Mouse (Mus musculus): ENCODE measurements around the gene Sorcs1. TPM values are rescaled to one million over a fixed set of nuclear protein-coding genes. Genes with fewer than 3 reads are reported as not detected.

The Sorcs1 gene
- polyA plus RNA-seq, 1 experiment, result 19.7 TPM

DNA sequence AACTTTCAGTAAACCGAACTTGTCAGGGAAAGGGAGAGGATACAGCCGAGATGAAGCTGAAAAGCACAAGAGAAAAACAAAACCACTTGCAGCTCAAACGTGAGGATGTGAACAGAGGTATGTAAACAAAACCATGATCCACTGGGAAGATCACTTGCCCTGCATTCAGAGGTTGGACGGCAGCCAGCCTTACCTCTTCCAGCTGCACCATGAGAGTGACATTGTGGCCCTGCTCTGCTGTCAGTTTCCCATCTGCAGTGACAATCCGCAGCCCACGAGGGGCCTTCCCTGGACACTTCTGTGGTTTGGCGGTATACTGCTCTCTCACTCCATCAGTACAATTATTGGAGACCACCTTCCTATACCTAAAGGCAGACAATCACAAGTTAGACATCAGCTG, 468.0 kb downstream of the Sorcs1 start:
- H3K4me3 ChIP-seq (ENCODE audit: insufficient read depth, low read length), result no peak overlapping the region
- no peaks in the 10 kb centered on the region for H3K4me1 ChIP-seq (ENCODE audit: control insufficient read depth, insufficient read depth, low read length)
- no peak for TF ChIP-seq CTCF (IDR thresholded peaks at IDR 0.05; ENCODE audit: extremely low read depth, insufficient read depth, low read length)
- TF ChIP-seq POLR2A (IDR thresholded peaks at IDR 0.05; ENCODE audit: extremely low read depth, insufficient read depth, low read length), result no peak
- no peak overlapping the region for H3K27ac ChIP-seq (ENCODE audit: insufficient read depth, low read length)

DNA sequence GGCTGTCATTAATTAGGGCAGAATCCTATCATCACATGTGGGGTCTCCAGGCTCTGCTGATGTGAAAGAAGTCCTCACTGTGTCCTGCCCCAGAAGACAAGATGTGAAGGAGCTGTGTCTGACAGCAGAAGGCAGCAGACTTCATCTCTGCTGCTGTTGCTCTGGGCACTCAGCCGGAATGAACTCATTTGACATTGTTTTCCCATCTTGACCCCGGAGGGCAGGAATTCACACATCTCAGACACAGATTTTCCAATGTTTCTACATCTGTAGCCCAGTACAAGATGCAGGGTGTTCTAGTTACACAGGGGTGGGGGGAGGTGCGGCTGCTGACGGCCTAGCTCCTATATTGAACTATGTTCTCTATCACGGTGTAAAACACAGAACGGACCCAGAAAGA, 474.1 kb downstream of the Sorcs1 start:
- TF ChIP-seq CTCF (IDR thresholded peaks at IDR 0.05; ENCODE audit: extremely low read depth, insufficient read depth, low read length) (no peak), POLR2A (IDR thresholded peaks at IDR 0.05; ENCODE audit: extremely low read depth, insufficient read depth, low read length) (no peak)

GRCm38 (mm10) chr19:50196592-50196991, 481.9 kb downstream of the Sorcs1 start:
- Histone ChIP-seq H3K4me3 (ENCODE audit: insufficient read depth, low read length) (no peak overlapping the region), H3K4me1 (ENCODE audit: control insufficient read depth, insufficient read depth, low read length) (no peaks in the 10 kb centered on the region), H3K27ac (ENCODE audit: insufficient read depth, low read length) (no peak overlapping the region)
- no peak for TF ChIP-seq CTCF (IDR thresholded peaks at IDR 0.05; ENCODE audit: extremely low read depth, insufficient read depth, low read length)
- TF ChIP-seq POLR2A (IDR thresholded peaks at IDR 0.05; ENCODE audit: extremely low read depth, insufficient read depth, low read length), result no peak

More for the DNA sequence above, 474.1 kb downstream of the Sorcs1 start:
- no peaks in the 10 kb centered on the region for H3K4me1 ChIP-seq (ENCODE audit: control insufficient read depth, insufficient read depth, low read length)
- no peak overlapping the region for H3K4me3 ChIP-seq (ENCODE audit: insufficient read depth, low read length)
- H3K27ac ChIP-seq (ENCODE audit: insufficient read depth, low read length), result no peak overlapping the region

- Histone ChIP-seq H3K27ac (ENCODE audit: insufficient read depth, low read length) (no peak overlapping the region), H3K4me3 (ENCODE audit: insufficient read depth, low read length) (no peak overlapping the region), H3K4me1 (ENCODE audit: control insufficient read depth, insufficient read depth, low read length) (peaks cover 3% of the 10 kb centered on the region; the same call in 1 of the 2 replicates)
- TF ChIP-seq CTCF (IDR thresholded peaks at IDR 0.05; ENCODE audit: extremely low read depth, insufficient read depth, low read length), result no peak
- TF ChIP-seq POLR2A (IDR thresholded peaks at IDR 0.05; ENCODE audit: extremely low read depth, insufficient read depth, low read length), result no peak
Measured at GRCm38 (mm10) chr19:50185769-50186715, 492.4 kb downstream of the Sorcs1 start.

DNA sequence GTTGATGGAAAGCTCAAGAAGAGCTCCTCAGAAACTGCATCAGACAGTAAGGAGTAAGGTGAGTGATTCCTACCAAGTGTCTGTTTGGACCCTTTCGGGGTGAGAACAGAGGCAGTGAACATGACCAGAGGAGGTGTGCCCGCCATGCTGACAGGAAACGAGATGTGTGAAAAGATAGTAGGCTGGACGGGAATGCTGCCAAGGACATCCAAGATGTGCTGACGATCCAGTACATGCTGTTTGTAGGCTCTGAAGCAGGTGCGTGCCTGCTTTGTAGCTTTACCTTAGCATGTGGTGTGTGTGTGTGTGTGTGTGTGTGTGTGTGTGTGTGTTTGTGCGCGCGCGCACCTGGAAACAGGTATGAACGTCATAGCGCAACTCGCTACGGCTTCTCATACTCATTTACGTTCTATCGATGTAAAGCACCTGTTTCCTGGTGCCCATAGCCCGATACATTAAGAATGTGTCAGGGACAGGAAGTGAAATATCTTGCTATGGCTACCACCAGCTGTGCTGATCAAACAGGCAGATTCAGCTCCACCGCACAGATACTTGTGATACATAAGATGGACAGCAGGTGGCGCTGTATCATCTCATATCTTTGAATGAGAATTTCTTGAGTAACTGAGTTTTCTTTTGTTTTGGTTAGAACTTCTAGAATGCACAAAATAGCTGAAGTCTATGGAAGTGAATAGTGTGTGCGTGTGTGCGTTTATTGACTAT, 493.4 kb downstream of the Sorcs1 start:
- H3K4me1 ChIP-seq (ENCODE audit: control insufficient read depth, insufficient read depth, low read length), result peaks cover 3% of the 10 kb centered on the region; the same call in 1 of the 2 replicates
- peak; percentile 64 for TF ChIP-seq CTCF (IDR thresholded peaks at IDR 0.05; ENCODE audit: extremely low read depth, insufficient read depth, low read length)
- no peak for TF ChIP-seq POLR2A (IDR thresholded peaks at IDR 0.05; ENCODE audit: extremely low read depth, insufficient read depth, low read length)
- H3K27ac ChIP-seq (ENCODE audit: insufficient read depth, low read length), result no peak overlapping the region
- no peak overlapping the region for H3K4me3 ChIP-seq (ENCODE audit: insufficient read depth, low read length)

DNA sequence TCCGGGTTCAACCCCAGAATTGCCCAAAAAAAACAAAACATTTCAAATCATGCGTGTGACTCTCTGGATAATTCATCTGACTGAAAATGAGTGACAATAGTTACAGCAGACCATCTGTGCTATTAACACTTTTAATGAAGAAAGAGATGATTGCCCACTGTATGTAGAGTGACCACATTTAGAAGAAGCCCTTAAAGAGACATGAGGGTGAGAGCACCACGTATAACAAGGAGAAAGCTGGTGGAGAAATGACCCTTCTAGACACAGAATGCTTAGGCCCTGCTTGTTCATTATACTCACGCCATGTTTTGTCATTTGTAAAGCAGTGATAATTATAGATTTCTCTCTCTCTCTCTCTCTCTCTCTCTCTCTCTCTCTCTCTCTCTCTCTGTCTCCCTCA, 499.6 kb downstream of the Sorcs1 start:
- Histone ChIP-seq H3K27ac (ENCODE audit: insufficient read depth, low read length) (no peak overlapping the region), H3K4me3 (ENCODE audit: insufficient read depth, low read length) (no peak overlapping the region), H3K4me1 (ENCODE audit: control insufficient read depth, insufficient read depth, low read length) (no peaks in the 10 kb centered on the region)
- TF ChIP-seq CTCF (IDR thresholded peaks at IDR 0.05; ENCODE audit: extremely low read depth, insufficient read depth, low read length) (no peak), POLR2A (IDR thresholded peaks at IDR 0.05; ENCODE audit: extremely low read depth, insufficient read depth, low read length) (no peak)

DNA sequence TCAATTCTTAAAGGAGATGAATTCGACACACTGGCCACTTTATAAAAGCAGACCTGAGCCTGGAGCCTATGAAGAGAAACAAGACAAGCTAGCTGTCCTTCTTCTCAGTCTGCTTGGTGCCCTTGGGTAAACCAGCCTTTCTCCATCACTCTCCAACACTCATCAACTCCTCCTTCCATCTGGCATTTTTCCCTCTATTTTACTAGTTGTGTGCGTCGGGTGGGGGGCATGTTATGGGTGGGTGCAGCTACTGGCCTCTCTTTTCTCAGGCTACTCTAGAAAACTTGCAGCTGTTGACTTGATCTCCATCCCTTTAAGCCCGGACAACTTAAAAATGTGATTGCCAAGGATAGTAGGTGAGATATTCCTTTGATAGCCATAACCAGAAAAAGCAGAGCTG, 500.3 kb downstream of the Sorcs1 start:
- no peak for TF ChIP-seq POLR2A (IDR thresholded peaks at IDR 0.05; ENCODE audit: extremely low read depth, insufficient read depth, low read length)
- TF ChIP-seq CTCF (IDR thresholded peaks at IDR 0.05; ENCODE audit: extremely low read depth, insufficient read depth, low read length), result no peak
- H3K4me3 ChIP-seq (ENCODE audit: insufficient read depth, low read length), result no peak overlapping the region
- no peaks in the 10 kb centered on the region for H3K4me1 ChIP-seq (ENCODE audit: control insufficient read depth, insufficient read depth, low read length)

DNA sequence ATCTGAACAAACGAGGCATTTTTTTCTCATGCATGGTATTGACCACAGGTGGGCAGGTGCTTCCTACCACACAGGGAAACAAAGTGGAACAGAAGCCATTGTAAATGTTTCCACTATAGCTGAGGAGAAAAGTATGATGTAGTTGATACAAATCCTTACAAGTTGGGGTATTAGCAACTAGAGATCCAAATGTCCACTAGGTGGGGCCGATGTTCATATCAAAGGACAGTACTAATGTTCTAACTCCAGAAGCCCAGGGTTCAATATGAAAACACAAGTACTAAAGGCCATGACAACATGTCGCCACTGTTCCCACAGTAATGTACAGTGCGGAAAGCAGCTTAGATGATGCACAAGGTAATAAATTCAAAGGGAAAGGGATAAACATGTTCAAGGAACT, 506.6 kb downstream of the Sorcs1 start:
- Histone ChIP-seq H3K27ac (ENCODE audit: insufficient read depth, low read length) (no peak overlapping the region), H3K4me3 (ENCODE audit: insufficient read depth, low read length) (no peak overlapping the region), H3K4me1 (ENCODE audit: control insufficient read depth, insufficient read depth, low read length) (no peaks in the 10 kb centered on the region)
- TF ChIP-seq POLR2A (IDR thresholded peaks at IDR 0.05; ENCODE audit: extremely low read depth, insufficient read depth, low read length) (no peak), CTCF (IDR thresholded peaks at IDR 0.05; ENCODE audit: extremely low read depth, insufficient read depth, low read length) (no peak)

More for the DNA sequence above, 500.3 kb downstream of the Sorcs1 start:
- no peak overlapping the region for H3K27ac ChIP-seq (ENCODE audit: insufficient read depth, low read length)

DNA sequence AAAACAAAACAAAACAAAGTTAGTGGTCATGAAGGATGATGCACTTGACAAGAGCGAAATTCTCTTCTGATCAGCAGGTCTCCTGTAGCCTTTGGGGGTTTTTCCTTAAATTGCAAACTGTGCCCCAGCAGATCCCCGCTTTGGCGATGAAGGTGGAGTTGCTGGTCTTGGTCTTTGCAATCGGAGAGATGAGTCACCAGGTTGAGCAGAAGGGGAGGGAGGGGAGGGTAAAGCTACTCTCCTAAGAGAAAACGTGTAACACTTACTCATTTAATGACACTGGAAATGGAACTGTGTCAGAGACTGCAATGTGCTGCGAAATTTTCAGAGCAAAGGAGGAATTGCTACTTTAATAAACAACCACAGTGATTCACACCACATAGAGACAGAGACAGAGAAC, 527.3 kb downstream of the Sorcs1 start:
- Histone ChIP-seq H3K4me3 (ENCODE audit: insufficient read depth, low read length) (no peak overlapping the region), H3K27ac (ENCODE audit: insufficient read depth, low read length) (no peak overlapping the region), H3K4me1 (ENCODE audit: control insufficient read depth, insufficient read depth, low read length) (no peaks in the 10 kb centered on the region; the same call in 1 of the 2 replicates)
- no peak for TF ChIP-seq POLR2A (IDR thresholded peaks at IDR 0.05; ENCODE audit: extremely low read depth, insufficient read depth, low read length)
- TF ChIP-seq CTCF (IDR thresholded peaks at IDR 0.05; ENCODE audit: extremely low read depth, insufficient read depth, low read length), result no peak

Data from cortical plate, adult 2 months (tissue).